Mouse (Mus musculus): ENCODE data around the gene Cox19. TPM values are rescaled to one million over a fixed set of nuclear protein-coding genes. Genes with fewer than 3 reads are reported as not detected.

Gene Cox19
- total and polyA plus RNA-seq, 3 experiments = 10.0 to 40.8 (median 37.7) TPM

DNA sequence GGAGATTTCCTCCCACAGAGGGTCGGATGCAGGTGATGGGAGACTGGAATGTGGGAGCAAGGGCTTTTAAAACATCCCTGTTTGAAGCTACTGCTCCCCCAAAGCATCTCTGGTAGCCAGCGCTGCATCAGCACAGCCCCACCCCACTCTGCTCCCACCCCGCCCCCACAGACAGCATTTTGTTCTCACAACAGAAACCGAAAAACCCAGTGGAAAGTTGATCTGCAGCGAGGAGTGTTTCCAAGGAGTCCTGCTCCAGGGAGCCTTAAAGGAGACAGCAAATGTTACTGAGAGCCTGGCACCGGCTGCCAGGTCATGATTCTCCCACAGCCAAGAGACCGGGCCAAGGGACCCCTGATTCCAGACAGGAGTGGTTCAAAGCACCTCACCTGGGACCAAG is 20.5 kb downstream of the Cox19 start:
- H3K4me3 ChIP-seq (ENCODE audit: low read depth, low read length) = no peak overlapping the region
- peaks cover 48% of the 10 kb centered on the region for H3K27me3 ChIP-seq (ENCODE audit: insufficient read depth, low read length)
- peaks cover 15% of the 10 kb centered on the region for H3K4me1 ChIP-seq (ENCODE audit: insufficient read depth, low read depth, low read length)
- no peak for TF ChIP-seq POLR2AphosphoS5 (IDR thresholded peaks at IDR 0.05; ENCODE audit: insufficient replicate concordance, low read depth, low read length)
- no peak for TF ChIP-seq GATA1 (IDR thresholded peaks at IDR 0.05; ENCODE audit: borderline replicate concordance, low read length)
- no peak for TF ChIP-seq CTCF (IDR thresholded peaks at IDR 0.05; ENCODE audit: low read depth, low read length)
- no peak for TF ChIP-seq GATA2 (IDR thresholded peaks at IDR 0.05; ENCODE audit: borderline replicate concordance, low read depth, low read length)
- no peak for TF ChIP-seq TAL1 (conservative IDR thresholded peaks at IDR 0.05; ENCODE audit: low read depth, low read length)
- H3K9me3 ChIP-seq (replicated peaks) = no peaks in the 10 kb centered on the region
- no peak for DNase-seq (ENCODE audit: low spot score)
- ATAC-seq (ENCODE audit: extremely low read depth, insufficient number of reproducible peaks, low FRiP score, poor library complexity, severe bottlenecking) = no peak
- peaks cover 9% of the 10 kb centered on the region for H3K36me3 ChIP-seq (replicated peaks)

- H3K4me3 ChIP-seq (ENCODE audit: low read depth, low read length) = no peak overlapping the region
- H3K4me1 ChIP-seq (ENCODE audit: insufficient read depth, low read depth, low read length) = peaks cover 27% of the 10 kb centered on the region
- ATAC-seq (ENCODE audit: extremely low read depth, insufficient number of reproducible peaks, low FRiP score, poor library complexity, severe bottlenecking) (no peak), DNase-seq (ENCODE audit: low spot score) (no peak)
- no peak for TF ChIP-seq GATA1 (IDR thresholded peaks at IDR 0.05; ENCODE audit: borderline replicate concordance, low read length)
- TF ChIP-seq CTCF (IDR thresholded peaks at IDR 0.05; ENCODE audit: low read depth, low read length) = no peak
- TF ChIP-seq TAL1 (conservative IDR thresholded peaks at IDR 0.05; ENCODE audit: low read depth, low read length) = no peak
- no peak for TF ChIP-seq POLR2AphosphoS5 (IDR thresholded peaks at IDR 0.05; ENCODE audit: insufficient replicate concordance, low read depth, low read length)
- no peaks in the 10 kb centered on the region; the same call in 1 of the 2 replicates for H3K9me3 ChIP-seq (replicated peaks)
- H3K27me3 ChIP-seq (ENCODE audit: insufficient read depth, low read length) = peaks cover 77% of the 10 kb centered on the region
- no peaks in the 10 kb centered on the region for H3K36me3 ChIP-seq (replicated peaks)
Measured at GRCm38 (mm10) chr5:139327634-139328020, 23.6 kb downstream of the Cox19 start.

DNA sequence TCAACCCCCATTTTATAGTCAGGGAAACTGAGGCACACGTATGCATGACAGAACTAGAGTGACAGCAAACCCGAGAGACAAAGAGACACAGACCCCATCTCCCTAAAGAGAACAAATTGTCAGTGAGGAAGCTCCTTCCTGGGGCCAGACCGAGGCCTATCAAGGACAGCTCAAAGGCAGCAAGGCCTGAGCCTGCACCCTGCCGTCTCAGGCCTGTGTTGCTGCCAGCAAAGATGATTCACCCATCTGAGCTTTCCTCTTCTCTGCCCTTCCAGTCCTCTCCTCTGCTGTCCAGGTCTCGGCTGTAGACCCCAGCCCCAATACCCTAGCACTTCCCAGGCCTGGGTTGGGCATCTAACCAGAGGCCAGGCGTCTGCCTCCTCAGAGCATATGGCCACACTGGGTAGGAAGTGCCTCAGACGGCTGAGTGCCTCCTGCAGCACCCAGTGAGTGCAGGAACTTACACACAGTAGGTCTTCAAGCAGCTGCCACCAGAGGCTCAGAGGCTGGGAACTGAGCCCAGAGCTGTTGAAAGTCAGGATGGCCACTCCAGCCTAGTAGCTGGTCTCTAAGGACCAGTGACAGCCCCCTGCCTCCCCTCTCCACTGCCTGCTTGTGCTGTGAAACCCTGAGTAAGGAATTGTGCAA is 24.1 kb downstream of the Cox19 start:
- ATAC-seq (ENCODE audit: extremely low read depth, insufficient number of reproducible peaks, low FRiP score, poor library complexity, severe bottlenecking) (no peak), DNase-seq (ENCODE audit: low spot score) (no peak)
- peaks cover 82% of the 10 kb centered on the region for H3K27me3 ChIP-seq (ENCODE audit: insufficient read depth, low read length)
- no peak overlapping the region for H3K4me3 ChIP-seq (ENCODE audit: low read depth, low read length)
- H3K4me1 ChIP-seq (ENCODE audit: insufficient read depth, low read depth, low read length) = peaks cover 22% of the 10 kb centered on the region
- H3K36me3 ChIP-seq (replicated peaks) = no peaks in the 10 kb centered on the region
- no peak for TF ChIP-seq CTCF (IDR thresholded peaks at IDR 0.05; ENCODE audit: low read depth, low read length)
- no peak for TF ChIP-seq GATA1 (IDR thresholded peaks at IDR 0.05; ENCODE audit: borderline replicate concordance, low read length)
- no peak for TF ChIP-seq POLR2AphosphoS5 (IDR thresholded peaks at IDR 0.05; ENCODE audit: insufficient replicate concordance, low read depth, low read length)
- TF ChIP-seq GATA2 (IDR thresholded peaks at IDR 0.05; ENCODE audit: borderline replicate concordance, low read depth, low read length) = no peak
- TF ChIP-seq TAL1 (conservative IDR thresholded peaks at IDR 0.05; ENCODE audit: low read depth, low read length) = no peak
- H3K9me3 ChIP-seq (replicated peaks) = no peaks in the 10 kb centered on the region; the same call in 1 of the 2 replicates

DNA sequence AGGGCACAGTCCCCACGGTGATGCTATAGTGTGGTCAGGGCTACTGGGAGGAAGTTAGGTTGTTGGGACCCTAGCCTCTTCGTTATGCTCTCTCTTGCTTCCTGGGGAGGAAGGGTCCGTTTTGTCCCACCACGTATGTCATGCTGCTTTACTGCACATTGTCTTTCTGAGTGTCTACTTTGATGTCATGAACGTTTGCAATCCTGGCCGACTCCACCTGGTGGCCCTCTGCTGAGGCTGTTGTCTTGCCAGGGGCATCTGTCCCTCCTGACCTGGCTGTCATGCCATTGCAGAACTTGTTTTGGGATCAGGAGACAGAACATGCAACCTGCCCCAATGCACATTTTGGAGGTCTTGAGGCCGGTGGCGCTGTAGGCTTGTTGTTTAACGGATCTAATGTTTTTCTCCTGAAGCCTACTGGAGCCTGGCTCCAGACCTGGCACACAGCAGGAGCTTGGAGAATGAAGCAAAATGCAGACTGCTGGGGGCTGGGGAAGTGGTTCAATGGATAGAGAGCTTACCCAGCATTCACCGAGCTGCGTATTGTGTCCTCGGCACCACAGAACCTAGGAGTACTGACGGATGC is 25.0 kb downstream of the Cox19 start:
- ATAC-seq (ENCODE audit: extremely low read depth, insufficient number of reproducible peaks, low FRiP score, poor library complexity, severe bottlenecking) (no peak), DNase-seq (ENCODE audit: low spot score) (no peak)
- no peak for TF ChIP-seq CTCF (IDR thresholded peaks at IDR 0.05; ENCODE audit: low read depth, low read length)
- no peak for TF ChIP-seq GATA1 (IDR thresholded peaks at IDR 0.05; ENCODE audit: borderline replicate concordance, low read length)
- no peak for TF ChIP-seq GATA2 (IDR thresholded peaks at IDR 0.05; ENCODE audit: borderline replicate concordance, low read depth, low read length)
- no peak for TF ChIP-seq TAL1 (conservative IDR thresholded peaks at IDR 0.05; ENCODE audit: low read depth, low read length)
- no peak for TF ChIP-seq POLR2AphosphoS5 (IDR thresholded peaks at IDR 0.05; ENCODE audit: insufficient replicate concordance, low read depth, low read length)
- Histone ChIP-seq H3K4me1 (ENCODE audit: insufficient read depth, low read depth, low read length) (peaks cover 16% of the 10 kb centered on the region), H3K27me3 (ENCODE audit: insufficient read depth, low read length) (peaks cover 85% of the 10 kb centered on the region), H3K9me3 (replicated peaks) (no peaks in the 10 kb centered on the region; the same call in 1 of the 2 replicates), H3K4me3 (ENCODE audit: low read depth, low read length) (no peak overlapping the region), H3K36me3 (replicated peaks) (no peaks in the 10 kb centered on the region)

GRCm38 (mm10) chr5:139325395-139325966 is 25.7 kb downstream of the Cox19 start, which contains the start of gene Adap1:
TSS of gene Adap1 (minus strand) at chr5:139325622.
- no peak; the same call in 1 of the 2 replicates for ATAC-seq (ENCODE audit: extremely low read depth, insufficient number of reproducible peaks, low FRiP score, poor library complexity, severe bottlenecking)
- Histone ChIP-seq H3K4me1 (ENCODE audit: insufficient read depth, low read depth, low read length) (peaks cover 16% of the 10 kb centered on the region), H3K9me3 (replicated peaks) (no peaks in the 10 kb centered on the region; the same call in 1 of the 2 replicates), H3K36me3 (replicated peaks) (no peaks in the 10 kb centered on the region), H3K4me3 (ENCODE audit: low read depth, low read length) (peak within 1 kb of the TSS; percentile 64), H3K27me3 (ENCODE audit: insufficient read depth, low read length) (peaks cover 85% of the 10 kb centered on the region)
- no peak for TF ChIP-seq POLR2AphosphoS5 (IDR thresholded peaks at IDR 0.05; ENCODE audit: insufficient replicate concordance, low read depth, low read length)
- TF ChIP-seq GATA1 (IDR thresholded peaks at IDR 0.05; ENCODE audit: borderline replicate concordance, low read length) = no peak
- no peak for TF ChIP-seq CTCF (IDR thresholded peaks at IDR 0.05; ENCODE audit: low read depth, low read length)
- no peak for TF ChIP-seq TAL1 (conservative IDR thresholded peaks at IDR 0.05; ENCODE audit: low read depth, low read length)
- no peak for TF ChIP-seq GATA2 (IDR thresholded peaks at IDR 0.05; ENCODE audit: borderline replicate concordance, low read depth, low read length)
- DNase-seq (ENCODE audit: low spot score) = no peak

All from G1E (cell line).